Mouse (Mus musculus) midbrain, embryonic 12.5 days (tissue): Measurements from ENCODE around the gene Zdhhc4. TPM values are rescaled to one million over a fixed set of nuclear protein-coding genes. Genes with fewer than 3 reads are reported as not detected.

ENCODE experiments used
- ATAC-seq: fragments of 200-750 bp; cut with Nextera tagmentation; 2 replicates; pipeline ENCODE4 v1.8.0; 2017; ENCODE audit warnings: low read depth, moderate TSS enrichment, moderate library complexity; ENCODE audit not compliant: low FRiP score
- H3K27ac ChIP-seq: fragments of 300-500 bp; sonication (generic); replicated peaks from 2 replicates; pipeline ENCODE4 v1.5.1; 2016; ENCODE audit warnings: mild to moderate bottlenecking
- H3K27me3 ChIP-seq: fragments of 300-500 bp; sonication (generic); 2 replicates; pipeline ENCODE4 v1.6.1; 2016; ENCODE audit warnings: mild to moderate bottlenecking
- H3K36me3 ChIP-seq: fragments of 300-500 bp; sonication (generic); 2 replicates; pipeline ENCODE4 v1.6.1; 2016
- H3K4me1 ChIP-seq: fragments of 300-500 bp; sonication (generic); 2 replicates; pipeline ENCODE4 v1.6.1; 2016
- H3K4me2 ChIP-seq: fragments of 300-500 bp; sonication (generic); replicated peaks from 2 replicates; pipeline ENCODE4 v1.6.1; 2016; ENCODE audit warnings: mild to moderate bottlenecking, moderate library complexity
- H3K4me3 ChIP-seq: fragments of 300-500 bp; sonication (generic); 2 replicates; pipeline ENCODE4 v1.5.1; 2016; ENCODE audit warnings: mild to moderate bottlenecking
- H3K9ac ChIP-seq: fragments of 300-500 bp; sonication (generic); replicated peaks from 2 replicates; pipeline ENCODE4 v1.6.1; 2016; ENCODE audit warnings: mild to moderate bottlenecking, moderate library complexity
- H3K9me3 ChIP-seq: fragments of 300-500 bp; sonication (generic); 2 replicates; pipeline ENCODE4 v1.6.1; 2016; ENCODE audit warnings: mild to moderate bottlenecking
- WGBS: fragments of 180-500 bp; shearing (Covaris S2); methylation state at CpG from one replicate; pipeline ENCODE4 v1.1.7; 2016; 5-methylcytosine and 5-hydroxymethylcytosine counted together
- polyA plus RNA-seq: library from polyadenylated mRNA; unstranded; fragments of >200 nt; fragmentation: Nextera tagmentation; extraction: Ambion mirVana; gene quantifications from 2 replicates; pipeline ENCODE4 v1.2.1, GENCODE M21; 2016

Zdhhc4 gene
- polyA plus RNA-seq, 1 experiment from 2014 or later: 83.9 TPM

DNA sequence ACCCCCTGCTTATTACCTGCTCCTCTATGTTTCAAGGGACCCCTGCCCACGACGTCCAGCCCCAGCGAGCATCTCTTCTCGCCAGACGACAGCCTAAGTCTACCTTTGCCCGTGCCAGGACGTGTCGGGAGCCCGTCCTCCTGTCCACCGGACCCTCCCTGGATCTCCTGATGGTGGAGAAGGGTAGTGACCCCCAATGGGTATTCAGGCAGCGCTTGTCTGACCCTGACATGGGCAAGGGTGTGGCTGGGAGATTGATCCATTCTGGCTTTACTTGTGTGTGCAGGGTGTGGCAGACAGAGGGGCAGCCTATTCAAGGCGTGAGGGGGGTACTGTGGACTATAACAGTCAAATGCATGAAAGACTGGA lies 58.9 kb downstream of the Zdhhc4 start:
- 6% methylated on average over 10 of the region's 12 CpGs for WGBS
- no peaks in the 10 kb centered on the region for H3K9me3 ChIP-seq
- peak; percentile 45 for ATAC-seq
- H3K27ac ChIP-seq: peak overlapping the region; percentile 83
- peaks cover 6% of the 10 kb centered on the region; the same call in 1 of the 2 replicates for H3K27me3 ChIP-seq
- H3K36me3 ChIP-seq: no peaks in the 10 kb centered on the region
- peak overlapping the region; percentile 97 for H3K4me3 ChIP-seq
- peaks cover 25% of the 10 kb centered on the region for H3K4me1 ChIP-seq
- peak overlapping the region; percentile 97 for H3K4me2 ChIP-seq
- H3K9ac ChIP-seq: peak overlapping the region; percentile 99

DNA sequence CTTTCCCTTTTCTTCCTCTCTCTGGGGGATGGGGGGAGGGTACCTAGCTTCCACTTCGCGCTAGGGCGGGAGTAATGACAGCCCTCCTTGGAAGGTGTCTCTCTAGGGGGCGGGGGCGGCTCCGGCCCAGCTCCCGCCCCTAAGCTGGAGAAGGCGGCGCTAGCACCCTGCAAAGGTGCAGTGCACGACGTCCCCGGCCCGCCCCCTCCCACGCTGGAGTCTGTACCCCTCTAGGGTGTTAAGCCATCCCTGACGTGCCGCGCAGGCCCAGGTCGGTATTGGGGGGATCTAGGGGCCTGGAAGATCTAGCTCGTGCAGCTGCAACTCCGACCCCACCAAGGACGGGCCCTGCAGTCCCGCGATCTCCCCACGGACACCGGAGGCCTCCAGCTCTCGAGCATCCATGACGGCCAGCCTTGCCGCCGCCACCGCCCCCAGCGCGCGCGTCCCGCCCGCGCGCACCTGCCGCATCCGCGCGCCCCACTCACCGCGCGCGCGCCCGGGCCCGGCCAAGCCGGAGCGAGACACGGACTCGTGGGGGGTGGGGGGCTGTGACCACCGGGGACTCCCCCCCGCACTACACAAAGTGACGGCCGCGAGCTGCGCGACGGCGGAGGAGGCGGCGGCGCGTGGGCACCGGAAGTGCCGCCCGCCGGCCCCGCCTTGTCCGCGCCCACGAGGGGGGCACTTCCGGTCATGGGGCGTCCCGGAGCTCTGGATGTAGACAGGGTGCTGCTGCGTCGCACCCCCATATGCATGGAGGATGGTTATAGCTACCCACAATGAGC lies 59.5 kb downstream of the Zdhhc4 start, which contains the start of gene Zfp316:
Gene Zfp316, minus strand, starts transcription at position 660 of the 788 bp plus-strand sequence.
- Histone ChIP-seq H3K27ac (peak within 1 kb of the TSS; percentile 83), H3K9me3 (no peaks in the 10 kb centered on the region), H3K4me2 (peak within 1 kb of the TSS; percentile 97), H3K27me3 (peaks cover 3% of the 10 kb centered on the region; the same call in 1 of the 2 replicates), H3K4me3 (peak within 1 kb of the TSS; percentile 97), H3K4me1 (peaks cover 25% of the 10 kb centered on the region), H3K9ac (peak within 1 kb of the TSS; percentile 99), H3K36me3 (peaks cover 4% of the 10 kb centered on the region)
- ATAC-seq: peak; percentile 91
- WGBS: under 1% methylated on average over 69 of the region's 79 CpGs

DNA sequence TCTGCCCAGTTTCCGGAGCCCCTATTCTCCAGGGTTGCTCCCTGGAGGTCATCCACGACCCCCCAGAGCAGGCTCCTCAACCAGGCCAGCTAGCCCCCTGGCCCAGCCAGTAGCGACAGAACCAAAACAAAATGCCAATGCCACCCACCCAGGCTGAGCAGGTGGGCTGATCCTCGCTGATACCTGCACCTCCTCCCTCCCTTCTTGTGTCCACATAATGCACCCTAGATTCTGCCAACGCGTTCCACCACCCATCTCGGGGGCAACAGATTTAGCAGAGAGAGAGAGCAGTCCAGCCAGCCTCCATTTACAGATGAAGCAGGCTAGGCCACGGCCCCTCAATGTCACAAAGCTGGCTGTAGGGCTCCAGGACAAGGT lies 60.1 kb downstream of the Zdhhc4 start:
- H3K36me3 ChIP-seq: peaks cover 10% of the 10 kb centered on the region
- H3K4me2 ChIP-seq: peak overlapping the region; percentile 97
- peak overlapping the region; percentile 99 for H3K9ac ChIP-seq
- H3K4me1 ChIP-seq: peaks cover 25% of the 10 kb centered on the region
- no peak for ATAC-seq
- peak overlapping the region; percentile 83 for H3K27ac ChIP-seq
- no peaks in the 10 kb centered on the region for H3K27me3 ChIP-seq
- H3K9me3 ChIP-seq: no peaks in the 10 kb centered on the region
- peak overlapping the region; percentile 97 for H3K4me3 ChIP-seq
- WGBS: 24% methylated on average over 8 of the region's 8 CpGs

DNA sequence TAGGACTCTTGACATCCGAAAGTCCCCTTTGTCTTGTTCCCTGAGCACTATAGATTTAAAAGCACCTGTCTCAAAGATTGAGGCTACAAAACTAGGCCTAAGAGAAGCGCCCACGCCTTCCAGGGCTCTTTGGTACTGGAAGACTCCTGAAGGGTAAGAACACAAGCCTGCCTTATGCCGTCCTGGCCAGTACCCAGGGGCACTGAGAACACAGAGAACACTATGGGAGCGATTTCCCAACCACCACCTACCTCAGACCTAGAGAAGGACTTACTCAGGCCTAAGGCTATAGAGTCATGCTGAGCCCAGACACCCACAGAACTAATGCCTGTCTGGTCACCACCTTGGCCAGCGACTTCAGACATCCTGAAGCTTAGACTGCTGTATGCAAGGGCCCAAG lies 62.3 kb downstream of the Zdhhc4 start:
- ATAC-seq: no peak
- Histone ChIP-seq H3K36me3 (peaks cover 31% of the 10 kb centered on the region), H3K4me2 (no peak overlapping the region), H3K27ac (no peak overlapping the region), H3K27me3 (no peaks in the 10 kb centered on the region), H3K4me3 (no peak overlapping the region), H3K4me1 (peaks cover 25% of the 10 kb centered on the region), H3K9ac (no peak overlapping the region), H3K9me3 (no peaks in the 10 kb centered on the region)
- 85% methylated on average over 6 of the region's 6 CpGs for WGBS

Other genes with a start within 250 kb of the Zdhhc4 start
- gene Rnf216, start 216.3 kb downstream of the Zdhhc4 start, polyA plus RNA-seq: 49.8 and 51.1 TPM in 2 replicates
- not detected in 2 replicates for gene Olfr718-ps1, start 181.7 kb downstream of the Zdhhc4 start, polyA plus RNA-seq
- gene Rbak, start 148.5 kb downstream of the Zdhhc4 start, polyA plus RNA-seq: 16.2 and 17.8 TPM in 2 replicates
- not detected in 2 replicates for gene Spdye4b, start 148.2 kb downstream of the Zdhhc4 start, polyA plus RNA-seq
- not detected in 2 replicates for gene Spdye4a, start 102.4 kb downstream of the Zdhhc4 start, polyA plus RNA-seq
- 28.2 and 29.0 TPM in 2 replicates for gene Zfp12, start 94.1 kb downstream of the Zdhhc4 start, polyA plus RNA-seq
- 17.9 and 18.4 TPM in 2 replicates for gene Zfp316, start 59.2 kb downstream of the Zdhhc4 start, polyA plus RNA-seq
- 0.08 TPM in 1 of 2 replicates, not detected in the other for gene Zfp853, start 35.6 kb downstream of the Zdhhc4 start, polyA plus RNA-seq
- gene E130309D02Rik, start 13.9 kb downstream of the Zdhhc4 start, polyA plus RNA-seq: 54.1 and 55.5 TPM in 2 replicates
- 0.21 and 0.24 TPM in 2 replicates for gene Grid2ip, start 28.1 kb upstream of the Zdhhc4 start, polyA plus RNA-seq
- 177 and 184 TPM in 2 replicates for gene Kdelr2, start 74.6 kb upstream of the Zdhhc4 start, polyA plus RNA-seq
- gene Daglb, start 135.3 kb upstream of the Zdhhc4 start, polyA plus RNA-seq: 14.2 and 14.5 TPM in 2 replicates
- gene Rac1, start 198.8 kb upstream of the Zdhhc4 start, polyA plus RNA-seq: 384 and 397 TPM in 2 replicates